Mouse (Mus musculus): ENCODE data around the gene Chtop. TPM values are rescaled to one million over a fixed set of nuclear protein-coding genes. Genes with fewer than 3 reads are reported as not detected.

Gene Chtop
- 84.3 and 109 TPM in 2 replicates for total RNA-seq (2023)

GRCm38 (mm10) chr3:90508950-90509746 is at the start of gene Chtop:
Gene Chtop, minus strand, starts transcription at chr3:90509498.

GRCm38 (mm10) chr3:90537141-90537904 is 28.0 kb upstream of the Chtop start, which contains the start of gene S100a16:
Gene S100a16, plus strand, starts transcription at chr3:90537254.

GRCm38 (mm10) chr3:90526580-90526979 is 17.3 kb upstream of the Chtop start, which contains the start of gene S100a14:
Gene S100a14, plus strand, starts transcription at chr3:90526856.

GRCm38 (mm10) chr3:90513796-90514590 is 4.7 kb upstream of the Chtop start, which contains the start of the genes S100a1 and S100a13:
Gene S100a1, minus strand, starts transcription at chr3:90514392.
Gene S100a13, plus strand, starts transcription at chr3:90514435.

GRCm38 (mm10) chr3:90490696-90491256 is 18.5 kb downstream of the Chtop start, which contains the start of gene Snapin:
Gene Snapin, minus strand, starts transcription at chr3:90491033.

GRCm38 (mm10) chr3:90475831-90476611 is 33.3 kb downstream of the Chtop start, which contains the start of gene Ilf2:
Gene Ilf2, plus strand, starts transcription at chr3:90476126.

GRCm38 (mm10) chr3:90465686-90466310 is 43.5 kb downstream of the Chtop start, which contains the start of gene Npr1:
Gene Npr1, minus strand, starts transcription at chr3:90465866.

Other genes starting within 250 kb of the Chtop start
- 55.9 and 71.7 TPM in 2 replicates for gene Dennd4b, start 244.3 kb downstream of the Chtop start, total RNA-seq (2023)
- 67.4 and 68.3 TPM in 2 replicates for gene Gatad2b, start 216.3 kb downstream of the Chtop start, total RNA-seq (2023)
- gene Slc27a3, start 119.6 kb downstream of the Chtop start, total RNA-seq (2023): 0.50 and 0.76 TPM in 2 replicates
- 40.4 and 44.8 TPM in 2 replicates for gene Ints3, start 75.9 kb downstream of the Chtop start, total RNA-seq (2023)
- 0.69 TPM in 1 of 2 replicates, not detected in the other for gene Npr1, start 43.6 kb downstream of the Chtop start, total RNA-seq (2023)
- gene Ilf2, start 33.4 kb downstream of the Chtop start, total RNA-seq (2023): 56.3 and 69.0 TPM in 2 replicates
- 31.8 and 36.7 TPM in 2 replicates for gene Snapin, start 18.5 kb downstream of the Chtop start, total RNA-seq (2023)
- gene S100a1, start 4.9 kb upstream of the Chtop start, total RNA-seq (2023): 15.8 and 19.3 TPM in 2 replicates
- gene S100a13, start 4.9 kb upstream of the Chtop start, total RNA-seq (2023): 35.7 and 46.4 TPM in 2 replicates
- gene S100a14, start 17.4 kb upstream of the Chtop start, total RNA-seq (2023): not detected in 2 replicates
- gene S100a16, start 27.8 kb upstream of the Chtop start, total RNA-seq (2023): not detected in 2 replicates
- 7.2 and 9.0 TPM in 2 replicates for gene S100a3, start 51.1 kb upstream of the Chtop start, total RNA-seq (2023)
- 4.0 TPM in 1 of 2 replicates, not detected in the other for gene S100a2, start 80.7 kb upstream of the Chtop start, total RNA-seq (2023)
- not detected in 2 replicates for gene Gm42674, start 92.4 kb upstream of the Chtop start, total RNA-seq (2023)
- 255 and 265 TPM in 2 replicates for gene S100a4, start 94.3 kb upstream of the Chtop start, total RNA-seq (2023)
- gene S100a5, start 99.0 kb upstream of the Chtop start, total RNA-seq (2023): 1.8 TPM in 1 of 2 replicates, not detected in the other
- 1,586 and 1,659 TPM in 2 replicates for gene S100a6, start 103.4 kb upstream of the Chtop start, total RNA-seq (2023)
- gene S100a7a, start 144.5 kb upstream of the Chtop start, total RNA-seq (2023): 1.6 and 1.7 TPM in 2 replicates
- gene S100a8, start 159.5 kb upstream of the Chtop start, total RNA-seq (2023): 28,077 and 51,899 TPM in 2 replicates
- 41,670 and 63,036 TPM in 2 replicates for gene S100a9, start 186.2 kb upstream of the Chtop start, total RNA-seq (2023)
- 1.2 and 1.7 TPM in 2 replicates for gene Pglyrp4, start 217.4 kb upstream of the Chtop start, total RNA-seq (2023)